Mouse (Mus musculus) C2C12 (cell line): ENCODE results near the gene Fermt2.

ENCODE experiments used
- CTCF ChIP-seq: IDR thresholded peaks from one replicate; pipeline ENCODE4 v1.5.1; 2011; ENCODE audit not compliant: control insufficient read depth, insufficient read depth, insufficient read length
- USF1 ChIP-seq: IDR thresholded peaks from one replicate; pipeline ENCODE4 v1.6.1; 2011; ENCODE audit warnings: low read depth, mild to moderate bottlenecking, control low read depth, moderate library complexity

- no peak for TF ChIP-seq CTCF
- TF ChIP-seq USF1, result no peak
Measured at GRCm38 (mm10) chr14:45551121-45551768, 21.3 kb upstream of the Fermt2 start.
